Mouse (Mus musculus): ENCODE results near the gene Cyp26b1. TPM values are rescaled to one million over a fixed set of nuclear protein-coding genes. Genes with fewer than 3 reads are reported as not detected.

Gene Cyp26b1
- polyA plus RNA-seq, 1 experiment from 2014 or later: 9.0 TPM

- ATAC-seq (replicated peaks; ENCODE audit: insufficient number of reproducible peaks, low FRiP score, low TSS enrichment, low read depth) (no peak), DNase-seq (ENCODE audit: low spot score) (peak; percentile 54)
- H3K27me3 ChIP-seq (ENCODE audit: control insufficient read depth, insufficient read depth, low read length): peaks cover 48% of the 10 kb centered on the region
- H3K4me1 ChIP-seq (ENCODE audit: control insufficient read depth, insufficient read depth, low read length): peaks cover 14% of the 10 kb centered on the region
- no peaks in the 10 kb centered on the region for H3K9me3 ChIP-seq (replicated peaks; ENCODE audit: control insufficient read depth, low read length)
- H3K36me3 ChIP-seq (replicated peaks; ENCODE audit: control insufficient read depth, insufficient read depth, low read depth, low read length): no peaks in the 10 kb centered on the region
- WGBS: under 1% methylated on average over 37 of the region's 37 CpGs
- peak overlapping the region; percentile 59 for H3K4me3 ChIP-seq (ENCODE audit: low read depth, low read length)
- peak overlapping the region; percentile 73 for H3K9ac ChIP-seq (replicated peaks; ENCODE audit: low read length)
- H3K27ac ChIP-seq (replicated peaks; ENCODE audit: low read depth, low read length): peak overlapping the region; percentile 62
- peak overlapping the region; percentile 91 for H3K4me2 ChIP-seq (ENCODE audit: low read depth, low read length)
These were observed 7.9 kb downstream of the Cyp26b1 start for GRCm38 (mm10) chr6:84585686-84586300.

- H3K27me3 ChIP-seq (ENCODE audit: control insufficient read depth, insufficient read depth, low read length): peaks cover 50% of the 10 kb centered on the region
- peaks cover 13% of the 10 kb centered on the region for H3K4me1 ChIP-seq (ENCODE audit: control insufficient read depth, insufficient read depth, low read length)
- H3K4me2 ChIP-seq (ENCODE audit: low read depth, low read length): peak overlapping the region; percentile 91
- H3K27ac ChIP-seq (replicated peaks; ENCODE audit: low read depth, low read length): peak overlapping the region; percentile 62
- H3K9me3 ChIP-seq (replicated peaks; ENCODE audit: control insufficient read depth, low read length): no peaks in the 10 kb centered on the region
- DNase-seq (ENCODE audit: low spot score): peak; percentile 60
- WGBS: under 1% methylated on average over 66 of the region's 66 CpGs
- H3K36me3 ChIP-seq (replicated peaks; ENCODE audit: control insufficient read depth, insufficient read depth, low read depth, low read length): no peaks in the 10 kb centered on the region
- ATAC-seq (replicated peaks; ENCODE audit: insufficient number of reproducible peaks, low FRiP score, low TSS enrichment, low read depth): no peak
- H3K4me3 ChIP-seq (ENCODE audit: low read depth, low read length): peak overlapping the region; percentile 59
- H3K9ac ChIP-seq (replicated peaks; ENCODE audit: low read length): peak overlapping the region; percentile 73
These were observed 8.7 kb downstream of the Cyp26b1 start for GRCm38 (mm10) chr6:84584783-84585685.

- peak; percentile 46 for DNase-seq (ENCODE audit: low spot score)
- ATAC-seq (replicated peaks; ENCODE audit: insufficient number of reproducible peaks, low FRiP score, low TSS enrichment, low read depth): 0 out of 2 replicates have a peak, but pooled peaks have one; percentile 39
- peak overlapping the region; percentile 35 for H3K27ac ChIP-seq (replicated peaks; ENCODE audit: low read depth, low read length)
- H3K4me1 ChIP-seq (ENCODE audit: control insufficient read depth, insufficient read depth, low read length): peaks cover 9% of the 10 kb centered on the region
- H3K36me3 ChIP-seq (replicated peaks; ENCODE audit: control insufficient read depth, insufficient read depth, low read depth, low read length): no peaks in the 10 kb centered on the region
- peak overlapping the region; percentile 59 for H3K4me3 ChIP-seq (ENCODE audit: low read depth, low read length)
- H3K9me3 ChIP-seq (replicated peaks; ENCODE audit: control insufficient read depth, low read length): no peaks in the 10 kb centered on the region
- peaks cover 45% of the 10 kb centered on the region for H3K27me3 ChIP-seq (ENCODE audit: control insufficient read depth, insufficient read depth, low read length)
- WGBS: 3% methylated on average over 48 of the region's 48 CpGs
- peak overlapping the region; percentile 73 for H3K9ac ChIP-seq (replicated peaks; ENCODE audit: low read length)
- H3K4me2 ChIP-seq (ENCODE audit: low read depth, low read length): peak overlapping the region; percentile 91
These were observed 9.6 kb downstream of the Cyp26b1 start for GRCm38 (mm10) chr6:84583841-84584782.

GRCm38 (mm10) chr6:84583371-84583770 lies 10.3 kb downstream of the Cyp26b1 start:
- Histone ChIP-seq H3K4me2 (ENCODE audit: low read depth, low read length) (peak overlapping the region; percentile 91), H3K36me3 (replicated peaks; ENCODE audit: control insufficient read depth, insufficient read depth, low read depth, low read length) (no peaks in the 10 kb centered on the region), H3K27ac (replicated peaks; ENCODE audit: low read depth, low read length) (peak overlapping the region; percentile 35; the same call in 1 of the 2 replicates), H3K27me3 (ENCODE audit: control insufficient read depth, insufficient read depth, low read length) (peaks cover 45% of the 10 kb centered on the region), H3K4me3 (ENCODE audit: low read depth, low read length) (peak overlapping the region; percentile 59), H3K9ac (replicated peaks; ENCODE audit: low read length) (peak overlapping the region; percentile 43), H3K9me3 (replicated peaks; ENCODE audit: control insufficient read depth, low read length) (no peaks in the 10 kb centered on the region), H3K4me1 (ENCODE audit: control insufficient read depth, insufficient read depth, low read length) (peaks cover 9% of the 10 kb centered on the region)
- ATAC-seq (replicated peaks; ENCODE audit: insufficient number of reproducible peaks, low FRiP score, low TSS enrichment, low read depth): peak; percentile 25; the same call in 1 of the 2 replicates
- under 1% methylated on average over 25 of the region's 26 CpGs for WGBS
- DNase-seq (ENCODE audit: low spot score): peak; percentile 90

GRCm38 (mm10) chr6:84582826-84583225 lies 10.9 kb downstream of the Cyp26b1 start:
- 15% methylated on average over 5 of the region's 5 CpGs for WGBS
- no peak overlapping the region for H3K4me3 ChIP-seq (ENCODE audit: low read depth, low read length)
- DNase-seq (ENCODE audit: low spot score): no peak

GRCm38 (mm10) chr6:84581833-84582445 lies 11.8 kb downstream of the Cyp26b1 start:
- no peaks in the 10 kb centered on the region for H3K36me3 ChIP-seq (replicated peaks; ENCODE audit: control insufficient read depth, insufficient read depth, low read depth, low read length)
- peaks cover 39% of the 10 kb centered on the region for H3K27me3 ChIP-seq (ENCODE audit: control insufficient read depth, insufficient read depth, low read length)
- DNase-seq (ENCODE audit: low spot score) (no peak), ATAC-seq (replicated peaks; ENCODE audit: insufficient number of reproducible peaks, low FRiP score, low TSS enrichment, low read depth) (no peak)
- no peaks in the 10 kb centered on the region for H3K9me3 ChIP-seq (replicated peaks; ENCODE audit: control insufficient read depth, low read length)
- no peak overlapping the region for H3K27ac ChIP-seq (replicated peaks; ENCODE audit: low read depth, low read length)
- no peak overlapping the region for H3K9ac ChIP-seq (replicated peaks; ENCODE audit: low read length)
- no peak overlapping the region for H3K4me3 ChIP-seq (ENCODE audit: low read depth, low read length)
- 55% methylated on average over 9 of the region's 9 CpGs for WGBS
- no peak overlapping the region for H3K4me2 ChIP-seq (ENCODE audit: low read depth, low read length)
- peaks cover 9% of the 10 kb centered on the region for H3K4me1 ChIP-seq (ENCODE audit: control insufficient read depth, insufficient read depth, low read length)

More at GRCm38 (mm10) chr6:84582826-84583225, 10.9 kb downstream of the Cyp26b1 start:
- H3K9ac ChIP-seq (replicated peaks; ENCODE audit: low read length): no peak overlapping the region
- H3K27ac ChIP-seq (replicated peaks; ENCODE audit: low read depth, low read length): no peak overlapping the region
- no peaks in the 10 kb centered on the region for H3K9me3 ChIP-seq (replicated peaks; ENCODE audit: control insufficient read depth, low read length)
- no peaks in the 10 kb centered on the region for H3K36me3 ChIP-seq (replicated peaks; ENCODE audit: control insufficient read depth, insufficient read depth, low read depth, low read length)
- no peak for ATAC-seq (replicated peaks; ENCODE audit: insufficient number of reproducible peaks, low FRiP score, low TSS enrichment, low read depth)
- peaks cover 9% of the 10 kb centered on the region for H3K4me1 ChIP-seq (ENCODE audit: control insufficient read depth, insufficient read depth, low read length)
- H3K27me3 ChIP-seq (ENCODE audit: control insufficient read depth, insufficient read depth, low read length): peaks cover 45% of the 10 kb centered on the region
- peak overlapping the region; percentile 91 for H3K4me2 ChIP-seq (ENCODE audit: low read depth, low read length)

All from embryonic facial prominence, embryonic 11.5 days (tissue).